Mouse (Mus musculus) heart, adult 18-20 months (tissue): Measurements from ENCODE around the gene Calhm3. TPM values are rescaled to one million over a fixed set of nuclear protein-coding genes. Genes with fewer than 3 reads are reported as not detected.

ENCODE experiments used
- DNase-seq, 2 experiments: peaks; one replicate each; pipeline ENCODE4 v3.0.0; 2021 to 2022; ENCODE audit warnings: mixed read lengths in 1 of 2
- total RNA-seq, 2 experiments: library from RNA; stranded (reverse); gene quantifications; 2 replicates each; pipeline ENCODE4 v1.2.3; 2021

Gene Calhm3
- total RNA-seq, 2 experiments from 2014 or later: not detected

DNA sequence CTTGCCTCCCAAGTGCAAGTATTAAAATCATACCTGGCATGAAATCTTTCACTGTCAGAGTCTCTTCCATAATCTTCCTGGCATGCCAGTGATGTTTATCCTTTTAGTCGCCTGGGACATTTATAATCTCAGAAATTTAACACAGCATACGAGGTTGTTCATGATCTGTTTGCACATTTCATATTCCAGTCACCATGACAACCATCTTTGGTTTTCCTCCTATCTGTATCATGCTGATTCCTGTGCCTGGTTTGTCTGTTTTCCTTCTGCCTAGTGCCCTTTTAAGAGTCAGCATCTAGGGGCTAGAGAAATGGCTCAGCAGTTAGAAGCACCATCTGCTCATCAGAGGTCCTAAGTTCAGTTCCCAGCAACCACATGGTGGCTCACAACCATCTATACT is 38.9 kb downstream of the Calhm3 start:
- no peak for DNase-seq

DNA sequence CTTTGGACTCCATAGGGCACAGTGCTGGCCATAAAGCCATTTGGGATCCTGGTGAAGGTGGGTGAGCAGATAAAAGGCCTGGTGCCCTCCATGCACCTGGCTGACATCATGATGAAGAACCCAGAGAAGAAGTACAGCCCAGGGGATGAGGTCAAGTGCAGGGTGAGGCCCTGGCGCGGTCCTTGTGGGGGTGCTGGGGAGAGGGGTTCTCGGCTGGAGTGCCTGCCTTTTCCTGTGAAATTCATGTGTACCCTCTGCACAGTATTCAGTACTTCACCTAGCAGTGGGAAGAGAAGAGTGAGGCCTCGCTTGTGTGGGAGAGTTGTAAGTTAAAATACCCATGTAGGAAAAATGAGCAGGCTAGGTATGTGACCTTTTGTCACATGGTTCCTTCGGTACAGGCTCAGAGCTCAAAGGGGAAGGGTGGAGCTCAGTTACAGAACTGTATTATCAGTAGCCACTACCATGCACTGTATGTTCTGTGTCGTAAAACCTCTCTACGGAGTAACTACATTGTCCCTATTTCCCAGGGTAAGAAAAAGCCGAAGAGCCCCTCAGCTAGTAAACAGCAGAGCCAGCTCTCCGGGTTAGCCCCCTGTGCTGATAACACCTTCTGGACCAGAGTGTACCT is 52.8 kb downstream of the Calhm3 start:
- DNase-seq: no peak

Other genes starting within 250 kb of the Calhm3 start
- gene Ina, start 143.1 kb downstream of the Calhm3 start, total RNA-seq: not detected
- 10 to 100 TPM; 63.6 to 64.0 TPM for gene Nt5c2, start 142.6 kb downstream of the Calhm3 start, total RNA-seq
- 1 to 10 TPM; 2.7 to 3.7 TPM for gene Pcgf6, start 106.9 kb downstream of the Calhm3 start, total RNA-seq
- gene Taf5, start 90.0 kb downstream of the Calhm3 start, total RNA-seq: 1 to 10 TPM; 2.4 to 2.6 TPM
- gene Usmg5, start 67.1 kb downstream of the Calhm3 start, total RNA-seq: 1,000 to 10,000 TPM; 2,301 to 2,526 TPM
- 10 to 100 TPM; 11.2 to 12.9 TPM for gene Pdcd11, start 67.0 kb downstream of the Calhm3 start, total RNA-seq
- 1 to 10 TPM; 3.9 to 6.1 TPM for gene Calhm2, start 19.5 kb downstream of the Calhm3 start, total RNA-seq
- not detected for gene Calhm1, start 13.5 kb downstream of the Calhm3 start, total RNA-seq
- gene Neurl1a, start 21.1 kb upstream of the Calhm3 start, total RNA-seq: 1 to 10 TPM; 1.9 TPM